Mouse (Mus musculus): Measurements from ENCODE around the gene Lmod2.
A peak's percentile ranks its signal among the peaks of the same experiment; 100 is the strongest.

Lmod2 gene

DNA sequence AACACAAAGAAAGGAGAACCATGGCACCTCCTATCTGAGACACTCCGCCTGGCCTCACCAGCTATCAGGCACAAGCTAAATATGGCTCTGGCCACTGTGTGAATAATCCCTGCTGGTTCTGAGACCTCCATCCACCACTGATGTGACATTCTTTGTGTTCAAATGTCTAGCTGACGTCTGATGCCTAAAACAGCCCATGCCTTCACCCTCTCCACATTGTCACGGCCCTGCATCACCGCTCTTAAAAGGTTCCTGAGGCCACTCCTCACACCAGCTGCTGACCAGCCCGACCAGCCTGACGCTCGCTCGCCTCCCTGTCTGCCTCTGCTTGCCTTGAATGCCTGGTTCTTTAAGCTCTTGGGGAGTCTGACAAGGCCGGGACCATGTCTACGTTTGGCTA, at the start of gene Lmod2:
Gene Lmod2, plus strand, starts transcription at position 263 of the 400 bp plus-strand sequence.
- DNase-seq, result no peak

DNA sequence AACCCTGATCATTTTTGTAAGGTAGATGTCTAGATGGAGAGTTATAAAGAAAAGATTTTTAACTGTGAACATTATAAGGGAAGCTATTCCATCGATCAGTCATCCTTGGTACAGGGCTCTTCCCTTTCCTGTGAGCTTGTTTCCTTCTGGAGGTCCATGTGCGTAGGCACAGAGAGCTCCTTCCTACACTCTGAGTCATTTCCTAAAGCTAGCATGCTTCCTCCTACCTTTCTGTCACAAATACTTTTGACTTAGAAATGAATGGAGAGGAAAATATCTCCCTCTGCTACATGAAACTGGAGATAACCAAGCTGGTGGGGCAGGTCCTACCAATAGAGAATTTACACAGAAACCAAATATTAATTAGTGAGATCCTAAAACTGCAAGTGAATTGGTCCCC, 47.8 kb upstream of the Lmod2 start:
- DNase-seq, result no peak

DNA sequence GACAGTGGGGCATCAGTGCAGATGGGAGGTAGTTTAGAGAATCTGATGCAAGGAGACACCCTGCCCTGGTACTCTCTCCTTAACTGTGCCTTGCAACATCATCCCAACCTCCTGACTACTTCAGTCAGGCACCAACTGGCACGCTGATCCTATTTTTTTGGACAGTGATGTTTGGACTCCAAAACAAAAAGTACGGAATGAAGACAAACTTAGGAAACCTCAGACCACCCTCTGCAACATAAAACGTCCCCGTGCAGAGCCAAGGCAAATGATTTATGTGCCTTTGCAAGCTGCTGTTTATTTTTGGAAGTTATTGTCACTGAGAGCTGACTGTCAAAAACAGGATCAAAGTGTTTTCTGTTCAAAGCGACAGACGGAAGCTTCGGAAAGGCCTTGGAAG, 45.5 kb upstream of the Lmod2 start:
- no peak for DNase-seq

DNA sequence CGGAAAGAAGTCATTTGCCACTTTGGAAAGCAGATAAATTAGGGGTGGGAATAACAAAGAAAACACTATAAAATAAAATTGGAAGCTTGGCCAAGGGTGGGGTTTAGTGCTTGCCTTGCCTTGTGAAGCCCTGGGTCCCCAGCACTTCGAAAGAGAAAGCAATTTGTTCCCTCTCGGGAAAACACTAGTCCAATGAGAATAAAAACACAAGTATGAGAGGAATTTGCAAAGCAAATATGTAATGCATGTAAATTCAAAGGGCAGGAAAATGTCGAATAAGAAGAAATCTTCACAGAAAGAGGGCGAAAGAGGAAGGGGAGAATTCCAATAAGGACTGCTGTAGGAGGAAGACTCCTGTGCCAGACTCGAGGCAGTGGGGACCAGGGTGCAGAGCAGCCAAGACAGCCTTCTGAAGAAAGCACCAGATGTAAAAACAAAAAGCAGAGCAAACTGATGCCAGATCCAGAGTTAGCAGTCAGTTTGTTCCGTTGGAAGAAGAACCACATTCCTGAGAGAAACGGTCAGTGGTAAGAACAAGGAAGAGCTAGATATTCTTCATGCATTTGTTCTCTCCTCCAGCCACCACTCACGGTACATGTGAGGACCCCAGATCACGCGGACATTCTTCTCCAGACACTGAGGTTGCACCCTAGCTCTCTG, 43.0 kb upstream of the Lmod2 start:
- no peak for DNase-seq

DNA sequence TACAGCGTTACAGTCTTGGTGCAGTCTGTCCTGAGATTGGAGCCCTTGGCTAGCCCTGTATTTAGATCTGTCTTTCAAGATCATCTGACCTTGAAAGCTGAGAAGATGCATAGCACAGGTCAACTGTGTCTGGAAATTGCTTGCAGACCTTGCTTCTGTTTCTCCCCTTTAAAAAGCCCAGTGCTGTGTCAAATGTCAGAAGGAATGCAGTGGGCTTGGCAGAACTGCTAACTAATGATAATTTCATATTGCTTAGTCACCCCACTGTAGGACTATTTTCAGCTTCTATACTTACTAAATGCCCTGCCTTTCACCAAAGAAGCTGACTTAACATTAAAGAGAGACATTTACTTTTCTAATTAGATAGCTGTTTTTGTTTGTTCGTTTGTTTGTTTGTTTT, 42.1 kb upstream of the Lmod2 start:
- peak; percentile 24 for DNase-seq

DNA sequence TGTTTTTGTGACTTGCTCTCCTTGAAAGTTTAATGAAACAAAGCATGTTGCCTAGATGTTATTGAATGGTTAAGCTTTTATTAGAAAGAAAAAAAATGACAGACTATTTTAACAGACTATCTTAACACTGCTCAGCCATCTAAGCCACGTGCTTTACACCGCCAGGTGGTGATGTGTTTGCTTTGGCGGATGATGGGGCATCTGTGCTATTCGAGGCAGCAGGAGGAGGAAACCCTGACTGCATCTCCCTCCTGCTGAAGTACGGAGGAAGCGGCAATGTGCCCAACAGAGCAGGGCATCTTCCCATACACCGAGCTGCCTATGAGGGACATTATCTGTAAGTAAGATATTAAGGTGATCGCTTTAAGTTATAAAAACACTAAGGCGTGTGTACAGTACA, 33.5 kb upstream of the Lmod2 start:
- no peak for DNase-seq

DNA sequence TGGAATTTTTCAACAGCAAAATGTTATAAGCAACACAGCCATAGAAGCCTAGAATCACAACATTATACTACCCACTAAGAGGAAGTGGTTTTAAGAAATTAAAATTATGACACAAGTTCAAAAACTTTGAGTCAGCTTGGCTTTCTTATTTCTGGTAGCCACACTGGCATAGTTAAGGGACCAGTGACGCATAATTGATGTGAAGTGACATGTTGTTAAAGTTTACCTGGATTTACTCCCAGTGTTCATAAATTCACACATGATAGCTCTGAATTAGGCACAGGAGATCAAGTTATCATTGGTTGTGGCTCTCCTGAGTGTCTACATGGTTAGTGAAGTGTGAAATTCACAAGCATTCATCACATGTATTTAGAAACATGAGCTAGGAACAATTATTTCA, 32.7 kb upstream of the Lmod2 start:
- DNase-seq, result no peak

DNA sequence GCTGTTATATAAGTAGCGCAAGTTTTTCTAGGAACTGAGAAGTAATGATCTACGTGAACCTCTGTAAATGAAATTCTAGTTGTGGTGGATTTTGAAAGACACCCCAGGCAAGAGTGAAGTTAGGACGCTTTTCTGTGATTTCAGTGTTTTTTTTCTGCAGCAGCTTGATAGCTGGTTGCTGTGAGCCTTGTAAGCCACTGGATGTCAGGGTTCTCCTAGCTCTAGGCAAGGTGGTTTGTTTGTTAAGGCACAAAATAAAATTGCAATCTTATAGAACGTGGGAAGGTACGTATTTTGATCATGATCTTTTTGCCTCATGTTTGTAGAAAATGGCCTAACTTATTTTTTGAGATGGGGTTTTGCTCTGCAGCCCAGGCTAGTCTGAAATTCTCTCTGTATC, 28.6 kb upstream of the Lmod2 start:
- no peak for DNase-seq

DNA sequence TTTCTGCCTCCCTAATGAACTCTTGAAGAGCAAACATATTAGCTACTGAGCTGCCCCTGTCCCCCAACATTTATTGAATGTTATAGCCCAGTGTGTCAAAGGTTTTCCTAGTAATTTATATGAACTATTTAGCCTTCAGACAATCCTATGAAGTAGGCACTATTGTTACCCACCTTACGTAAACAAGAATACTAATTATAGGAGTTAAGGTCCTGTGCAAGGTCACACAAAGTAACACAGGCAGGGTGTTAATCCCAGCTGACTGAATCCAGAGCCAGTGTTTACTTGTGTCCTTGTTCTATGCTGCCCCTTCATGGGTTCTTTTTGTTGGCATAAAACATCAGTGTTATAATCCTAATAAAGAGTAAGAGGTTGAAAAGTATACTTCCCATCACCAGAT, 27.9 kb upstream of the Lmod2 start:
- DNase-seq, result no peak

DNA sequence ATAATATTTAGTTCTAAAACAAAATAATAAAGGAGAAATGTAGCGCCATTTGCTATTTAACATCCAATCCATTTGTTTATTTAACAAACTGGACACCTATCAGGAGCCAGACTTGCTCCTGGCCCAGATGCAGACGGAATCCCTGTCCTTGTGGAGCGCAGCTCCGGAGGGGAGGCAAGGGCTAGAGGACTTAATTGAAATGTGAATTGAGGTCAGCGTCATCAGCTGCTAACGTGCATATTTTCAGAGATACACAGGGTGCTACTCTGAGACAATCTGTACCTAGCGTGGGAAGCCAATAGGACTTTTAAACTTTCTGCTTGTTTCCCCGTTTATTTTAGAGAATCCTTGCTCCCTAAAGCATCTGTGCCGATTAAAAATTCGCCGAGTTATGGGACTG, 27.3 kb upstream of the Lmod2 start:
- no peak for DNase-seq

DNA sequence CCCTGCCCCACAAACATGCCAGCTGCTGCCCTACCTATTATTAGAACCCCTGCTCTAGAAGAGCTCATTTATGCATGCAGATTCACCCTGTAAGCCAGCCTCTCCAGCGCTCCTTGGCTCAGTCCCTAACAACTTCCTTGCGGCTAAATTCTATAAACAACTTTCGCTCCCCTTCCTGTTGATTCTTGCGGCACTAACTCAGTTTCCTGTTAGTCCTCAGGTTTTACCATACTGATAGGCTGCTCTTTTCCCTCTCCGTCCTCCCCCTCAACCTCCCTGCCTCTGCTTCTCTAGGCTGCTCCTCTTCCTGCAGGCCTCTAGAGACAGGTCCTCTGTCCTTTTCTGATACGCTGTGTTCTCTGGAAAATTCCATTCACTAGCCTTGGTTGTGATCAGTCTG, 26.4 kb upstream of the Lmod2 start:
- no peak for DNase-seq

DNA sequence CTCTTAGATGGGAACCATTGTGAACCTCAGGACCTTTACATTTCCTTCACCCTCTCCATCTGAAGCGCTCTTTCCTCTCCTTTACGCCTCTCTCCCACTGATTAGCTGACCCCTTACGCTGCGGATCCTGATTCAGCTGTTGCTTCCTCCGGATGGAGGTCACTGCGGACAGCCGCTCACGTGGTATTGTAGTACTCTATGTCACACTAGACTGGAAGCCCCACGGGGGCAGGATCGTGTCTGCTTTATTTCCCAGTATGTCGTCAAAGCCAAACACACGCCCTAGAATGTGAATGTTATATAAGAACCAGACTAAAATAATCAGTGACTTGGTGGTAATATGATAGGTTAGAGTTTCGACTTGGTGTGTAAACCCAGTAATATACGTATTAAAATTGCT, 25.1 kb upstream of the Lmod2 start:
- DNase-seq, result no peak

DNA sequence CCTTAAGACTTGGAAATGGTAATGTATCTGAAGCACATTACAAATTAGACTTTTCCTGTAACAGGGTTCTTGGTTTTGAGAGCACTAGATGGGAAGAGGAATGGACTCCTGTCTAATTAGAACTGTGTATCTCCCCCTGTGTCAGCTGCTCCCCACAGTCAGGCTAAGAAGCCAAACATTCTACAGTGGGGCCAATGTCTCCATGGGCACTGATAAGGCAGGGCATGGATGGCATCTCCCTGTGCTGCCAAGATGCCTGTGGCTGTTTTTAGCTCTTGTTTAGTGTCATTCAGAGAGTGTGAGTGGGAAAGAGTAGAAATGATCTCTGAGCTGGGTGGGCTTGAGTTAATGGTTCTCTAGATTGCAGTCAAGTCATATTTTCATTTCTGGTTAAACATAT, 24.2 kb upstream of the Lmod2 start:
- DNase-seq, result no peak

DNA sequence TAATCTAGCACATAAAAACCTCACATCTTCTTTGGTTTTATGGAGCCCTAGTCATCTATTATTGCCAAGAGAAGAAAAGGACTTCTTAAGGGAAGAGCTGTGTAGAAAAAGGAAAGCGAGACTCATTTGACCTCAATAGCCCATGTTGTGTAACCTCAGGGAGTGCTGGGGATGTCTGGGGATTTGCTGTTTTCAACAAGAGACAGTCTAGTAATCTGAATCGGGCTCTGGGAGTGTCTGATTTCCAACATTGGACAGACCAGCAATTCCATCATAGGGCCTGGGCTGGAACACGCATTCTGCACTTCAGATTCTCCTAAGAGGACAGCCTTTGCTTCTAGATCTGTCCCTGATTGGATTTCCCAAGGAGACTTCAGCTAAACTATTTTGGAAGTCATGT, 14.1 kb upstream of the Lmod2 start:
- no peak for DNase-seq

DNA sequence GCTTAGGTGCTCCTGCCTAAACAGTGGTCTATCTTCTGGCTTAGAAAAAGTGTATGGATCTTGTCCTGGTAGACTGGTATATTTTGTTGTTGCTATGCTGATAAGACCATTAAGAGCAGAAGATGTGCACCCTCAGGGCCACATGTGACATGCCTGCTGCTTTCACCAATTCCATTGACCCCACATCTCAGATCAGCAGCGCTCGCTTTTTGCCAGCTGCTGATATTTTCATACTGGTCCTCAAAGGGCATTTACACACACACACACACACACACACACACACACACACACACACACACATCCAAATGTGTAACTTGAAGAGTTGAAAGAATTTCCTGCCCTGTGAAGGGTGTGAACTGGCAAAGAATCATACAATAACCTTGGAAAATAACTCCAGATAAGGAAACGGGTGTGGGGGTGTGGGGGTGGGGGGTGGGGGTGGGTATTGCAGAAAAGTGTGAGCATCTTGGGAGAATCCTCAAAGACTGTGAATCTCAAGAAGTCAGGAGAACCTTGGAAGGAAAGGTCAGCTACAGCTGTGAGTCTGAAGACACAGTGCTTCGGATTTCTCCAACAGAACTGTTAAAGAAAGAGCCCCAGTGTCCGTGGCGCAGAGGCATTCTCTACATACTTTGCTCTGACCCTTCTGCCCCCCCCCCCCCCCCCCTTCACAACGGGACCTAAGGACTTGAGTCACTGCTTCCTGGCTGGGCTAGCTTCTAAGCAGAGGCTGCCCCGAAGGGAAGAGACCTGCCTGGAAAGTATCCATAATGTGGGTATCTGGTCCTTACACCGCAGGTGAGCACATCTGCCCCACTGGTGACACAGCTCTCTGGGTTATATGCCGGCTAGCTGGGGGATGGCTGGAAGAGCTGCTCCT, 11.9 kb upstream of the Lmod2 start:
- DNase-seq, result peak; percentile 37

DNA sequence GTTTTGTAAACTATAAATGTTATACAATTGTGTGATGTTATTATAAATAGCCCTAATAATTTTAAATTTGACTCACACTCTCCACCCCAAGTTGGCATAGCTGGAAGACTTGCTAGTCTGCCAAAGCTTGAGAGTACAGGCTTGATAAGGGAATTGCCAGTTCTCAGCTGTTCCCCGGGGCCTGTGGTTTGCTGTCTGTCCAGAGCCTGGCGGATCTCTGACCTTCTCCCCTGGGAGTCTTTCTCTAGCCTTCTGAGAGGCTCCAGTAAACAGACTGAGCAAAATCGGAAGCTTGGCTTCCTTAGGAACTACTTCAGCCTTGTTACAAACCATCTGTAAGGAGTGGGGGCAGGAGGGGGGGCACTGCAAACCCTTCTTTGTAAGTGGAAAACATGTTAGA, 10.7 kb upstream of the Lmod2 start:
- DNase-seq, result peak; percentile 30

DNA sequence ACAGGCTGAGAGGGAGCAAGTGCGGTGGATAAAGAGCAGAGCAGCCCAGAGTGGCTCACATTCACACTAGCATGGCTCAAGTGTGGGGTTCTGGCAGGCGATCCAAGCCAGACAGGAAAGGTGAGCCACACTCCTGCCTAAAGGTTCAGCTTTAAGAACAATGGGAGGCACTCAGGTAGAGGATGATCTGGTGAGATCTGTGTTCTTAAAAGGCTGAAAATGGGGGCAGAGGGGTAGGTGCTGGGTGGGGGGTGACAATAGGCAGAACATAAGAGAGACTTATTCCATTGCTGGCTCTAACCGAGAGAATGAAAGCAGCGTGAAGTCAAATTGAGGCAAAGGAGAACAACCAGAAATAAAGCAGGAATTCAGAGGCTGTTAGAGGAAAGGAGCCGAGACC, 7.3 kb upstream of the Lmod2 start:
- no peak for DNase-seq

DNA sequence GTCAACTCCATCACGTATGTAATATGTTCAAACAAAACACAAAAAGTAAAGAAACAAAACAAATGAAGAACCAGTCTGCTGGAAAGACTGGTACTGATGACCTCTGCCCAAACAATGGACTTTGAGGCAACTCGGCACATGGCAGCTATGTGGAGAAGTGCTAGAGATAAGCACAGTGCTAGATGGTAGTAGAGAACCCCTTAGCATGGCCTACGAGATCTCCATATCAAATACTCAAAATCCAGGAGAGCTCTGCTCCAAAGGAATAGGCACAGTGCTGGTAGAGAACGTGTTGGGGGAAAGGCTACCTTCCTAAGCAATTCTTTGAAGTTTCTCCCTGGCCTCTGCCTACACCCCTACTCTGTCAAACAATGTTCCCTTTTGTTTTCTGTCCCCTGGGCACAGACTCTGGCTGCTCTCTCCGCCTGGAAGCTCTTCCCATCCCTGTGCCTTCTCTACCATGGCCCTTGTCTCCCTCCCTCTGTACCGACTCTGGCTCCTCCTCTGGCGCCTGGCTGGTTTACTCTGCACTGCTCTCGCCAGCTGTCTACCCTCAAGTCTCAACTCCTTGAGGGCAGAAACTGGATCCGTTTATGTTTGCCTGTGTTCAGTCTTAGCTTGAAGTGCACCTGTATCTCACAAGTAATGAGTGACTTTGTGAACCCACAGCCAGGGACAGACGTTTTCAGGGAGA, 5.9 kb upstream of the Lmod2 start:
- peak; percentile 35 for DNase-seq

DNA sequence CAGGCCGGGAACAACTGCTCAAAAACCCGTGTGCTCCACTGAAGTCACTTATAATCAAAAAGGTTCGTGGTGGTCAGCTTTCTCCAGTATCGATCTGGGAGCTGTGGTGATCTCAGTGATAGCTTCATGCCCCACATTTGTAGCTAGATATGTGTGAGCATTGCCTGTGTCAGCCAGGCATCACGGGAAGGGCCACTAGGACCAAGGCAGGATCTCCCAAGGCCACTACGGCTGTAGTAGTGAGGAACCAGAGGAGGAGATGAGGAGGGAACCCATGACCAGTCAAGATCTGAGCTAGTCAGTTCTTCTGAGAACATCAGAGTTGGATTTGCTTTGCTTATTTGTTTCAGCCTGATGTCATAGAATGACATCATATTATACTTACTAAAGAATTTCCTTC, 1.6 kb downstream of the Lmod2 start:
- no peak for DNase-seq

DNA sequence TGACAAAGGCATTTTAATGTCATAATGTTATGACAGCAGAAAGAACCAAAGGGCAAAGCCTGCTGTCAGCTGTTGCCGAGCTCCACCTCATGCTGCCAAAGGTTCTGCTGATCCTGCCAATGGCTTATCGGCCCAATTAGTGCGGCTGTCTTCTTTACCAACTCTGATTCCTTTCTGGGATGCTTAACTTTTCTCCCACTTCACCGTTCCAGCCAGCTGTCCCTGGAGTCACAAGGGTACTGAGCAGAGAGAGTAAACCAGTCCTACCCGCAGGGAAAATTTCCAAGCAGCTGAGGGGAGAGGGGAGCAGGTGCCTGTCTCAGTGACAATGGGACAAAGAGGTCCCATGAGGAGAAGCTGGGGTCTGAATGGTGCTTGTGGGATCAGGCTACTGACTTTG, 2.1 kb downstream of the Lmod2 start:
- no peak for DNase-seq

DNA sequence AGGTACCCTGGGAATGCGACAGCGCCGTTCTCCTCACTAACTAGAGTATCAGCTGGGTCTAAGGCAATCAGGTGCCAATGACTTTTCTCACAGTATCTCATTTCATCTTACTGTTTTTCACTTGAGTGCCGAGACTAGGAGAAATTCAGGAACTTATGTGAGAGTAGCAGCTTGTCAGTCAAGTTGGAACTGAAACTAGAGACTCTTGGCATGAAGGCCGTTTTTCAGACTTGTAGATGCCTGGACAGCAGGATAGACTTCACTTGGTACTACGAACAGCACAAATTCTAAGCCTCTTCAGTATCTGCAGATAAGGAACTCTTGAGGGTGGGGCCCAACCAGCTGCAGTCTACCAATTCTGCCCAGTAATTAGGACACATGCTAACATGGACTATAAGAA, 2.6 kb downstream of the Lmod2 start:
- no peak for DNase-seq

DNA sequence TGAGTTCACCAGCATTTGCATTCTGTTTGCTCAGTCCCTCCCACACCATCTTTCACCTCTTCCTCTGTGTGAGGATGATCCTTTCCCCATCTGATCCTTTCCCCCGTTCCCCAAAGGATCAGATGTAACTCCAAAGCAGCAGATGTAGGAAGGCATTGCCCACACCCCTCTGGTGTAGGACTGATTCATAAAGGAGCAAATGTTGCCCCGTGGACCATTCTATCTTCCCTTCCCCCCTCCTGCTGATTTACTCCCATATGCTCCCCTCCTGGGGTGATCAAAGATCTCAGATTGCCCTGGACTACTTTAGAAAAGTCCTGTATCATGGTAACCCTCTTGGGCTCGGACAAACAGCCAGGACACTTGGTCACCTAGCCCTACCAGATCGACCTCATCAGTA, 3.2 kb downstream of the Lmod2 start:
- no peak for DNase-seq

DNA sequence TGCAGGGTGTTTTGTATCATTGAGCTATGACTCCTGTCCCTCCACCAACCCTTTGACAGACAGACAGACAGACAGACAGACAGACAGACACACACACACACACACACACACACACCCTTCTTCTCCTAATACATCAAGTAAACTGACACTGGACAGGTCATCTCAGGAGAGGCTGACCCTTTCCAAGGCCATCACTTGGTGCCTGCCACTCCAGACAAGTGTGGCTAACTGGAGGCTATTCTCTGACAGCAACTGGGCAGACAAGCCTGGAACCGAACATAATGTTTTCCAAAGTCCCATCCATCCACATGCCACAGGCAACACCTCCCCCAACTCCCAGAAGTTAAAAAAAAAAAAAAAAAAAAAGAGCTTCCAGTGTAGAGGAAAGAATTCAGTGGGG, 4.1 kb downstream of the Lmod2 start:
- no peak for DNase-seq

DNA sequence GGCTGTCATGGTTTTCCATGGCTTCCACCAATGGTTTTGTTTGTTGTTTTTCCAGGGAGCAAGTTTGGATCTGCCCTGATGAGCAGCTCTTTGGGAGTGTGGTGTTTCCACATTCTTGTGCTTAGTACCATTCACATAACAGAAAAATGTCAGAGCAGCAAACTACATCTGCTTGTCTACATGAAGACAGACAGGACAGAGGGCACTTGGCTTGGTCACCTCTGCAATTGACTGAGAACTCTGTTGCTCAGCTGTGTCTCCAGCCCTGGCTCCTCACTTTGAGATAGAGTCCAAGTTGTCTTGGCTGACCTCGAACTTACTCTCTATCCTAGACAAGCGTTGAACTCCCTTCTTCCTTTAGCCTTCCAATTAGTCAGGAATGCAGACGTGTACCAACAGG, 4.8 kb downstream of the Lmod2 start:
- no peak for DNase-seq
